Mouse (Mus musculus): ENCODE data around the gene Nedd4.

DNA sequence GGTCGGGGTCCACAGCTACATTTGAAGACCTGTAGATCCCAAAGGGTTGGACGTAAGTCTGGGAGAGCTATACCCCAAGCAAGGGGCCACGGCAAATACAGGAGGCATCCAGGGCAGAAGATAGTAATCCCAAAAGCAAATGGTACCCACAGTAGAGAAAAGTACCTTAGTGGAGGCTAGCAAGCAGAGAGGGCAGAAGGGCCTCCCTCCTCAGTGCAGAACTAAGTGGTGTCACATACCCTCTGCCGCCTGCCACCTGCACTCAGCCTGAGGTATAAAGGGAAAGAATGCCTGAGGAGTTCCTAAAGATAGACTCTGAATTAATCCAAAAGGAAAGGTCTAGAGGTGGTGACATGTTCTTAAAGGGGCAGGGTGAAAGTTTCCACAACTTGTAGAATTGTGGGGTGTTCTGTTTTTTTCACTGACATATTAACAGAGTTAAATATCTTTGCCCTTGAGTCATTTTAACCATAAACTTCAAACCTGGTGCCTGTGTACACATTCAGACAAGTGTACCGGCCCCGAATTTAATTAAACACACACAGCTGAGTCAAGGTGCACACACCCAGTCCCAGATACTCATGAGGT, 21.0 kb upstream of the Nedd4 start:
- TF ChIP-seq CTCF (IDR thresholded peaks at IDR 0.05; ENCODE audit: control insufficient read depth, insufficient read depth, insufficient read length) (no peak), USF1 (IDR thresholded peaks at IDR 0.05; ENCODE audit: low read depth) (no peak), MYOG (IDR thresholded peaks at IDR 0.05; ENCODE audit: control insufficient read depth, extremely low read depth, insufficient read length) (no peak)
